Mouse (Mus musculus): ENCODE results near the gene Trpm1. TPM values are rescaled to one million over a fixed set of nuclear protein-coding genes. Genes with fewer than 3 reads are reported as not detected.

Trpm1 gene
- total RNA-seq, 2 experiments from 2014 or later, result 0.81 to 0.89 TPM

- DNase-seq (ENCODE audit: extremely low spot score in 1 of 2, low spot score in 2 of 2), result no peak
- intact Hi-C loops (cut with DNase I), result no loop called here
Measured at GRCm38 (mm10) chr7:64223215-64223614, 69.6 kb downstream of the Trpm1 start.

- intact Hi-C loops (cut with DNase I), result no loop called here
Measured at GRCm38 (mm10) chr7:64226339-64227194, 72.9 kb downstream of the Trpm1 start.

GRCm38 (mm10) chr7:64227586-64227985 lies 74.0 kb downstream of the Trpm1 start:
- DNase-seq (ENCODE audit: extremely low spot score in 1 of 2, low spot score in 2 of 2), result no peak
- intact Hi-C loops (cut with DNase I), result no loop called here

More at GRCm38 (mm10) chr7:64226339-64227194, 72.9 kb downstream of the Trpm1 start:
- DNase-seq (ENCODE audit: extremely low spot score in 1 of 2, low spot score in 2 of 2), result no peak

GRCm38 (mm10) chr7:64228300-64228699 lies 74.7 kb downstream of the Trpm1 start:
- intact Hi-C loops (cut with DNase I), result no loop called here

GRCm38 (mm10) chr7:64229911-64230310 lies 76.3 kb downstream of the Trpm1 start:
- intact Hi-C loops (cut with DNase I), result no loop called here
- DNase-seq (ENCODE audit: extremely low spot score in 1 of 2, low spot score in 2 of 2), result no peak

More at GRCm38 (mm10) chr7:64228300-64228699, 74.7 kb downstream of the Trpm1 start:
- DNase-seq (ENCODE audit: extremely low spot score in 1 of 2, low spot score in 2 of 2), result no peak

- no peak for DNase-seq (ENCODE audit: extremely low spot score in 1 of 2, low spot score in 2 of 2)
Measured at GRCm38 (mm10) chr7:64231001-64231400, 77.4 kb downstream of the Trpm1 start.

GRCm38 (mm10) chr7:64231996-64232395 lies 78.4 kb downstream of the Trpm1 start:
- DNase-seq (ENCODE audit: extremely low spot score in 1 of 2, low spot score in 2 of 2), result no peak
- intact Hi-C loops (cut with DNase I), result no loop called here

More at GRCm38 (mm10) chr7:64231001-64231400, 77.4 kb downstream of the Trpm1 start:
- intact Hi-C loops (cut with DNase I), result no loop called here

GRCm38 (mm10) chr7:64234310-64234820 lies 80.7 kb downstream of the Trpm1 start:
- no peak for DNase-seq (ENCODE audit: extremely low spot score in 1 of 2, low spot score in 2 of 2)
- intact Hi-C loops (cut with DNase I), result no loop called here

- no peak for DNase-seq (ENCODE audit: extremely low spot score in 1 of 2, low spot score in 2 of 2)
- intact Hi-C loops (cut with DNase I), result no loop called here
Measured at GRCm38 (mm10) chr7:64236521-64236920, 82.9 kb downstream of the Trpm1 start.

GRCm38 (mm10) chr7:64237747-64238146 lies 84.1 kb downstream of the Trpm1 start:
- DNase-seq (ENCODE audit: extremely low spot score in 1 of 2, low spot score in 2 of 2), result no peak
- intact Hi-C loops (cut with DNase I), result no loop called here

- no peak for DNase-seq (ENCODE audit: extremely low spot score in 1 of 2, low spot score in 2 of 2)
- intact Hi-C loops (cut with DNase I), result no loop called here
Measured at GRCm38 (mm10) chr7:64238410-64239086, 84.9 kb downstream of the Trpm1 start.

- DNase-seq (ENCODE audit: extremely low spot score in 1 of 2, low spot score in 2 of 2), result no peak
- intact Hi-C loops (cut with DNase I), result no loop called here
Measured at GRCm38 (mm10) chr7:64239138-64239805, 85.6 kb downstream of the Trpm1 start.

GRCm38 (mm10) chr7:64239806-64240315 lies 86.2 kb downstream of the Trpm1 start:
- DNase-seq (ENCODE audit: extremely low spot score in 1 of 2, low spot score in 2 of 2), result no peak
- intact Hi-C loops (cut with DNase I), result no loop called here

- no peak for DNase-seq (ENCODE audit: extremely low spot score in 1 of 2, low spot score in 2 of 2)
- intact Hi-C loops (cut with DNase I), result no loop called here
Measured at GRCm38 (mm10) chr7:64242424-64242823, 88.8 kb downstream of the Trpm1 start.

- intact Hi-C loops (cut with DNase I), result no loop called here
- DNase-seq (ENCODE audit: extremely low spot score in 1 of 2, low spot score in 2 of 2), result no peak
Measured at GRCm38 (mm10) chr7:64244371-64244770, 90.7 kb downstream of the Trpm1 start.

- intact Hi-C loops (cut with DNase I), result no loop called here
- no peak for DNase-seq (ENCODE audit: extremely low spot score in 1 of 2, low spot score in 2 of 2)
Measured at GRCm38 (mm10) chr7:64246713-64247112, 93.1 kb downstream of the Trpm1 start.

GRCm38 (mm10) chr7:64248352-64248751 lies 94.7 kb downstream of the Trpm1 start:
- intact Hi-C loops (cut with DNase I), result no loop called here
- DNase-seq (ENCODE audit: extremely low spot score in 1 of 2, low spot score in 2 of 2), result no peak

- DNase-seq (ENCODE audit: extremely low spot score in 1 of 2, low spot score in 2 of 2), result no peak
- intact Hi-C loops (cut with DNase I), result no loop called here
Measured at GRCm38 (mm10) chr7:64249715-64250114, 96.1 kb downstream of the Trpm1 start.

GRCm38 (mm10) chr7:64250417-64250816 lies 96.8 kb downstream of the Trpm1 start:
- intact Hi-C loops (cut with DNase I), result no loop called here
- no peak for DNase-seq (ENCODE audit: extremely low spot score in 1 of 2, low spot score in 2 of 2)

Data from left cerebral cortex, postnatal 10 days (tissue).